Mouse (Mus musculus) adrenal gland, postnatal 14 days (tissue): ENCODE measurements around the gene Flrt1. TPM values are rescaled to one million over a fixed set of nuclear protein-coding genes. Genes with fewer than 3 reads are reported as not detected.

Source experiments
- total RNA-seq: library from RNA; stranded (reverse); gene quantifications from 2 replicates; pipeline ENCODE4 v1.2.3, GENCODE M21; 2021

Gene Flrt1
- total RNA-seq, 1 experiment from 2014 or later, result 1.5 TPM

Other genes starting within 250 kb of the Flrt1 start
- gene Ccdc88b, start 247.5 kb downstream of the Flrt1 start, total RNA-seq, result 2.4 and 4.7 TPM in 2 replicates
- gene Trmt112, start 196.0 kb downstream of the Flrt1 start, total RNA-seq, result 76.6 and 79.0 TPM in 2 replicates
- gene Prdx5, start 195.6 kb downstream of the Flrt1 start, total RNA-seq, result 420 and 426 TPM in 2 replicates
- gene Esrra, start 183.9 kb downstream of the Flrt1 start, total RNA-seq, result 63.2 and 67.0 TPM in 2 replicates
- 0.53 TPM in 1 of 2 replicates, not detected in the other for gene Catsperz, start 180.3 kb downstream of the Flrt1 start, total RNA-seq
- 0.93 TPM in 1 of 2 replicates, not detected in the other for gene Kcnk4, start 171.2 kb downstream of the Flrt1 start, total RNA-seq
- 43.0 and 45.0 TPM in 2 replicates for gene Bad, start 163.9 kb downstream of the Flrt1 start, total RNA-seq
- 43.0 and 43.3 TPM in 2 replicates for gene Gpr137, start 163.2 kb downstream of the Flrt1 start, total RNA-seq
- gene Ppp1r14b, start 130.8 kb downstream of the Flrt1 start, total RNA-seq, result 264 and 275 TPM in 2 replicates
- 52.1 and 54.6 TPM in 2 replicates for gene Plcb3, start 129.3 kb downstream of the Flrt1 start, total RNA-seq
- 115 and 121 TPM in 2 replicates for gene Fkbp2, start 125.2 kb downstream of the Flrt1 start, total RNA-seq
- 116 and 122 TPM in 2 replicates for gene Vegfb, start 118.1 kb downstream of the Flrt1 start, total RNA-seq
- gene Dnajc4, start 113.2 kb downstream of the Flrt1 start, total RNA-seq, result 44.4 and 47.4 TPM in 2 replicates
- 24.5 and 37.4 TPM in 2 replicates for gene Nudt22, start 109.6 kb downstream of the Flrt1 start, total RNA-seq
- 15.0 and 15.1 TPM in 2 replicates for gene Trpt1, start 109.6 kb downstream of the Flrt1 start, total RNA-seq
- 6.4 and 14.2 TPM in 2 replicates for gene Fermt3, start 86.3 kb downstream of the Flrt1 start, total RNA-seq
- 132 and 155 TPM in 2 replicates for gene Stip1, start 65.8 kb downstream of the Flrt1 start, total RNA-seq
- 118 and 138 TPM in 2 replicates for gene Macrod1, start 48.9 kb downstream of the Flrt1 start, total RNA-seq
- gene Otub1, start 100.6 kb upstream of the Flrt1 start, total RNA-seq, result 103 and 124 TPM in 2 replicates
- 1,334 and 1,491 TPM in 2 replicates for gene Cox8a, start 111.9 kb upstream of the Flrt1 start, total RNA-seq
- 27.9 and 30.6 TPM in 2 replicates for gene Naa40, start 135.5 kb upstream of the Flrt1 start, total RNA-seq
- gene Rcor2, start 161.6 kb upstream of the Flrt1 start, total RNA-seq, result 3.4 and 4.1 TPM in 2 replicates
- 70.0 and 85.3 TPM in 2 replicates for gene Mark2, start 236.1 kb upstream of the Flrt1 start, total RNA-seq